Mouse (Mus musculus) bone marrow, adult 2 months (tissue): Measurements from ENCODE around the gene Il1rap.

Experiments used
- CTCF ChIP-seq: fragments of 200-500 bp; IDR thresholded peaks from 2 replicates; pipeline ENCODE4 v1.5.1; 2011; ENCODE audit warnings: low read length, control low read depth; ENCODE audit not compliant: control insufficient read depth, insufficient read depth
- POLR2A ChIP-seq: fragments of 200-500 bp; IDR thresholded peaks from 2 replicates; pipeline ENCODE4 v1.6.1; 2011; ENCODE audit warnings: low read depth, mild to moderate bottlenecking, control low read depth, low read length, borderline replicate concordance; ENCODE audit not compliant: control insufficient read depth

DNA sequence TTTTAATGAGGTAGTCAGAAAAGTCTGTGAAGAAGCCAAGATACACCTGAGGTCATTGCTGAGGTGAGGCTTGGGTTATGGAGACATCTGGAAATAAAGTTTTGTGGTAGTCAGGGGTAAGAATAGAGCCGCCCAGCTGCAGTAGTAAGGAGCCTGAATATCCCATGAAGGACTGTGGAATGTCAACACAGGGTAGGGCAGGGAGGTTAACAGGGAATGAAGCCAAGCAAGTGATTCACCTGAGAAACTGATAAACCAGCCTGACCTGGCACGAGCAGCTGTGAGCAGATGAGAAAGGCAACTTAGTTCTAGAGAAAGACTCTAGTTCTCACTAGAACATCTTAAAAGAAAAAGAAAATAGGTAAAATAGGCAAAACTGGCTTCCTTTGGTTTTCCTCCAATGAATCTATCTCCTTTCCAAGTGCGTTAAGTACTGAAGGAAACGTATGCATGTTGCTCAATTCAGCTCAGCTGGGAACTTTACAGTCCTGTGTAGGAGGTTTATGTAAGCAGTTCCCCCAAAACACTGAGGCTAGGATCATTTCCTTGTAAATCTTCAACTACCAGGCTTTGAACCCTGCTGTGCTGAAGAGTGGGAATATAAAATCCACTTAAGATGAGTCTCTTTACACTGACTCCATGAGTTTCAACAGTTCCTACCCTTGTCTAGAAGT is 9.5 kb downstream of the Il1rap start:
- TF ChIP-seq CTCF (no peak), POLR2A (no peak)
